Mouse (Mus musculus) intestine, embryonic 15.5 days (tissue): Measurements from ENCODE around the gene Fbxw13. TPM values are rescaled to one million over a fixed set of nuclear protein-coding genes. Genes with fewer than 3 reads are reported as not detected.

Source experiments
- polyA plus RNA-seq: library from polyadenylated mRNA; unstranded; fragments of >200 nt; fragmentation: Nextera tagmentation; extraction: Ambion mirVana; gene quantifications from 2 replicates; pipeline ENCODE4 v1.2.1, GENCODE M21; 2015

The Fbxw13 gene
- polyA plus RNA-seq, 1 experiment from 2014 or later: not detected

Other genes starting within 250 kb of the Fbxw13 start
- gene Col7a1, start 242.4 kb downstream of the Fbxw13 start, polyA plus RNA-seq: 0.85 and 2.4 TPM in 2 replicates
- not detected in 2 replicates for gene Ucn2, start 210.0 kb downstream of the Fbxw13 start, polyA plus RNA-seq
- 11.5 and 17.0 TPM in 2 replicates for gene Pfkfb4, start 204.2 kb downstream of the Fbxw13 start, polyA plus RNA-seq
- gene Shisa5, start 157.4 kb downstream of the Fbxw13 start, polyA plus RNA-seq: 112 and 121 TPM in 2 replicates
- gene Trex1, start 136.2 kb downstream of the Fbxw13 start, polyA plus RNA-seq: 12.5 and 13.4 TPM in 2 replicates
- 21.3 and 22.4 TPM in 2 replicates for gene Atrip, start 121.9 kb downstream of the Fbxw13 start, polyA plus RNA-seq
- gene Ccdc51, start 113.5 kb downstream of the Fbxw13 start, polyA plus RNA-seq: 16.1 and 17.2 TPM in 2 replicates
- gene Tma7, start 113.4 kb downstream of the Fbxw13 start, polyA plus RNA-seq: 619 and 707 TPM in 2 replicates
- 7.1 TPM in 2 replicates for gene Plxnb1, start 100.6 kb downstream of the Fbxw13 start, polyA plus RNA-seq
- not detected in 2 replicates for gene Fbxw21, start 33.9 kb downstream of the Fbxw13 start, polyA plus RNA-seq
- not detected in 2 replicates for gene Fbxw20, start 38.8 kb upstream of the Fbxw13 start, polyA plus RNA-seq
- not detected in 2 replicates for gene Fbxw14, start 91.7 kb upstream of the Fbxw13 start, polyA plus RNA-seq
- not detected in 2 replicates for gene Fbxw28, start 143.7 kb upstream of the Fbxw13 start, polyA plus RNA-seq
- gene Fbxw22, start 208.3 kb upstream of the Fbxw13 start, polyA plus RNA-seq: not detected in 2 replicates